Mouse (Mus musculus) ES-Bruce4 (cell line): ENCODE measurements around the gene Qser1. TPM values are rescaled to one million over a fixed set of nuclear protein-coding genes. Genes with fewer than 3 reads are reported as not detected.

Source experiments
- H3K27ac ChIP-seq: 2 replicates; pipeline ENCODE4 v1.5.1; 2012; ENCODE audit warnings: low read length, inconsistent platforms; ENCODE audit not compliant: insufficient read depth
- H3K27me3 ChIP-seq: 2 replicates; pipeline ENCODE4 v1.6.1; 2012; ENCODE audit warnings: mild to moderate bottlenecking, low read length, inconsistent platforms; ENCODE audit not compliant: control insufficient read depth, poor library complexity, insufficient read depth, severe bottlenecking
- H3K36me3 ChIP-seq: 2 replicates; pipeline ENCODE4 v1.6.1; 2012; ENCODE audit warnings: inconsistent platforms, mild to moderate bottlenecking, low read length, moderate library complexity; ENCODE audit not compliant: control insufficient read depth, poor library complexity, insufficient read depth, severe bottlenecking
- H3K4me1 ChIP-seq: one replicate; pipeline ENCODE4 v1.8.1; 2011; ENCODE audit warnings: low read length; ENCODE audit not compliant: control insufficient read depth, insufficient read depth
- H3K4me3 ChIP-seq: 2 replicates; pipeline ENCODE4 v1.5.1; 2011; ENCODE audit warnings: low read depth, mild to moderate bottlenecking, low read length
- H3K9ac ChIP-seq: 2 replicates; pipeline ENCODE4 v1.6.1; 2012; ENCODE audit warnings: low read depth, mild to moderate bottlenecking, inconsistent platforms; ENCODE audit not compliant: poor library complexity, severe bottlenecking
- H3K9me3 ChIP-seq: replicated peaks from 2 replicates; pipeline ENCODE4 v1.6.1; 2012; ENCODE audit warnings: mild to moderate bottlenecking, low read length, inconsistent platforms; ENCODE audit not compliant: control insufficient read depth, poor library complexity, insufficient read depth, severe bottlenecking
- CTCF ChIP-seq: IDR thresholded peaks from one replicate; pipeline ENCODE4 v1.8.1; 2011; ENCODE audit warnings: low read depth, low read length
- EP300 ChIP-seq: IDR thresholded peaks from 2 replicates; pipeline ENCODE4 v1.6.1; 2011; ENCODE audit warnings: low read depth, low read length; ENCODE audit not compliant: insufficient read depth
- POLR2A ChIP-seq: IDR thresholded peaks from one replicate; pipeline ENCODE4 v1.8.1; 2011; ENCODE audit warnings: low read length; ENCODE audit not compliant: insufficient read depth
- polyA plus RNA-seq: library from polyadenylated mRNA; stranded (reverse); fragments of >200 nt; gene quantifications from 2 replicates; pipeline ENCODE4 v1.2.4, GENCODE M21; 2011; ENCODE audit warnings: low read depth; ENCODE audit not compliant: missing spikeins, insufficient read depth, insufficient read length

The Qser1 gene
- polyA plus RNA-seq, 1 experiment = 47.6 TPM

- H3K27me3 ChIP-seq = no peaks in the 10 kb centered on the region
- TF ChIP-seq POLR2A (no peak), EP300 (0 out of 2 replicates have a peak, but pooled peaks have one; percentile 42)
Observed at GRCm38 (mm10) chr2:104848235-104849161, 31.9 kb upstream of the Qser1 start.

GRCm38 (mm10) chr2:104847645-104848044 is 31.1 kb upstream of the Qser1 start:
- Histone ChIP-seq H3K36me3 (peaks cover 26% of the 10 kb centered on the region), H3K27ac (no peak overlapping the region; the same call in 1 of the 2 replicates), H3K4me3 (no peak overlapping the region), H3K4me1 (peaks cover 2% of the 10 kb centered on the region), H3K27me3 (no peaks in the 10 kb centered on the region), H3K9ac (peak overlapping the region; percentile 69; the same call in 1 of the 2 replicates), H3K9me3 (no peaks in the 10 kb centered on the region)
- no peak for TF ChIP-seq EP300
- TF ChIP-seq POLR2A = no peak
- no peak for TF ChIP-seq CTCF

More at GRCm38 (mm10) chr2:104848235-104849161, 31.9 kb upstream of the Qser1 start:
- peaks cover 26% of the 10 kb centered on the region for H3K36me3 ChIP-seq
- peak overlapping the region; percentile 69 for H3K9ac ChIP-seq
- H3K4me1 ChIP-seq = peaks cover 2% of the 10 kb centered on the region
- H3K27ac ChIP-seq = peak overlapping the region; percentile 57
- H3K9me3 ChIP-seq = no peaks in the 10 kb centered on the region
- H3K4me3 ChIP-seq = peak overlapping the region; percentile 89

DNA sequence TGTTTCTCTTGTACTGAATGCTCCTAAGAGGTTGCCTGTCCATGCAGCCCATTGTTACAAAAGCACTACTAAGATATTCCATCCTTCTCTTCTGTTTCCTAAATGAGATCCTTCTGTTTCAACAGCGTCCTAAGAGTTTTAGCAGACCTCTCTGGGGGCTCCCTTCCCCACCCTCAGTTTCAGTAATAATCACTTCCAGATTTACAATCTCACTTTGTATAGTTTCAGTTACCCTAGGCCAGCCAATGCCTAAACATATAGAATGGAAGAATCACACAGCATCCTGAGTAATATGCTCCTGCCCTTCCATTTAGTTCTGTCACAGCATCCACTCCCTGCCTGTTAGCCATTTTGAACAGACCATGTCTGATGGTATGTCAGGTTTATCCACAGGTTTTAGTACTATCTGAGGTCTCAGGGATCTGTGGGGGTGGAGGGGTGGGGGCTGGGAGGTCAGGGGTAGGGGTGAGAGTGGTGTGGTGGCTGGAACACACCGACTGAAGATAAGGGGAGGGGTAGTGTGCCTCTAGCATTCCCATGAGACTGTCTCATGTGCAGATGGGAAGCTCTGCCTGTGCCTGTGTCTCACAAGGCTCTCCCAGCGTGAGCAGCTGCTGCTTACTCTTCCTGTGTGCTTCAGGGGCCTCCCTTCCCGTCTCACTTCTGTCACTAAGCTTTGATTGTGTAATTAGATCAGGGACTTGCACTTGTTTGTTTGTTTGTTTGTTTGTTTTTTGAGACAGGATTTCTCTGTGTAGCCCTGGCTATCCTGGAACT is 30.3 kb upstream of the Qser1 start:
- Histone ChIP-seq H3K36me3 (peaks cover 28% of the 10 kb centered on the region), H3K9me3 (no peaks in the 10 kb centered on the region), H3K9ac (no peak overlapping the region), H3K4me3 (no peak overlapping the region), H3K27me3 (no peaks in the 10 kb centered on the region), H3K4me1 (peaks cover 2% of the 10 kb centered on the region), H3K27ac (no peak overlapping the region)
- TF ChIP-seq CTCF = no peak
- no peak for TF ChIP-seq EP300
- TF ChIP-seq POLR2A = no peak

GRCm38 (mm10) chr2:104842559-104842958 is 26.0 kb upstream of the Qser1 start:
- H3K4me1 ChIP-seq = peaks cover 2% of the 10 kb centered on the region
- H3K4me3 ChIP-seq = no peak overlapping the region
- no peak overlapping the region for H3K9ac ChIP-seq
- peaks cover 52% of the 10 kb centered on the region for H3K36me3 ChIP-seq
- TF ChIP-seq CTCF (no peak), POLR2A (no peak), EP300 (no peak)
- H3K9me3 ChIP-seq = no peaks in the 10 kb centered on the region
- no peak overlapping the region for H3K27ac ChIP-seq
- no peaks in the 10 kb centered on the region for H3K27me3 ChIP-seq

DNA sequence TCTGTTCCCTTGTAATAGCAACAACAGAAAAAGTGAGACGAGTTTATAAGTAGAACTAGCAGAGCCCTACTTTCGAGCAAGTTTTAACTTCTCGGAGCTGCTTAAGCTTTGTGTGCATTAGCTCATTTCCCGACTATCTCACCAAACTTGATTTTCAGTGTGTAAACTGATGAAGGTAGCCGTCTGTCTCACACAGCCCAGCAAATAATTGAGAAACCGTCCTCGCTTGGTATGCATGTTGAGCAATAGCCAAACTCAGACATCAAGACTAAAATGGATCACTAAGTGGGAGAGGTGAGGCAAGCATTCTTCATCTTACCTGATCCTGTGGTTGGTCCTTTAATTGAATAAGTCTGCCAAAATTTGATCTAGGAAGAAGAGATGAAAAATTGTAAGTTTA is 25.2 kb upstream of the Qser1 start:
- TF ChIP-seq CTCF (no peak), POLR2A (no peak), EP300 (no peak)

GRCm38 (mm10) chr2:104840974-104841373 is 24.4 kb upstream of the Qser1 start:
- Histone ChIP-seq H3K4me3 (no peak overlapping the region), H3K9me3 (no peaks in the 10 kb centered on the region), H3K27me3 (no peaks in the 10 kb centered on the region), H3K9ac (no peak overlapping the region), H3K4me1 (no peaks in the 10 kb centered on the region), H3K27ac (no peak overlapping the region), H3K36me3 (peaks cover 44% of the 10 kb centered on the region)
- TF ChIP-seq POLR2A = no peak

More for the DNA sequence above, 25.2 kb upstream of the Qser1 start:
- Histone ChIP-seq H3K27ac (0 out of 2 replicates have a peak overlapping the region, but pooled peaks have one; percentile 25), H3K4me1 (peaks cover 2% of the 10 kb centered on the region), H3K36me3 (peaks cover 51% of the 10 kb centered on the region), H3K9me3 (no peaks in the 10 kb centered on the region), H3K4me3 (no peak overlapping the region), H3K9ac (no peak overlapping the region), H3K27me3 (no peaks in the 10 kb centered on the region)
